Mouse (Mus musculus): ENCODE measurements around the gene Yju2. TPM values are rescaled to one million over a fixed set of nuclear protein-coding genes. Genes with fewer than 3 reads are reported as not detected.

The Yju2 gene
- total and polyA plus RNA-seq, 2 experiments from 2014 or later: 6.8 to 16.7 TPM

DNA sequence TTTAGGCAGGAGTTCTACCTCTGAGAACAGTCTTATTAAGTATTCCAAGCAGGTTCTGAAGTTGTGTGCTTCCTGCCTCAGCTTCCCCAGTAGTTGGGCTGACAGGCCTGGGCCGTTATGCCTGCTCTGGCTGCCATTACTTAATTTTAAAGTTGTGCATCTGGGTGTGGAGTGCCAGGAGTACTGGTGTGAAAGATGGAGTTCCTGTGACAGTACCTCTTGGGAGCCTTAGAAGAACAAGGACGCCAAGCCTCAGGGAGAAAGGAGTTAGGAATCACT, 51.0 kb downstream of the Yju2 start:
- WGBS: 32% methylated on average over 2 of the region's 2 CpGs
- Histone ChIP-seq H3K4me3 (ENCODE audit: low read length) (peak overlapping the region; percentile 81), H3K36me3 (ENCODE audit: insufficient read depth, low read length) (peaks cover 19% of the 10 kb centered on the region; the same call in 1 of the 2 replicates), H3K9me3 (ENCODE audit: low read length) (no peaks in the 10 kb centered on the region), H3K9ac (replicated peaks; ENCODE audit: low read length) (peak overlapping the region; percentile 79), H3K4me1 (ENCODE audit: insufficient read depth, low read length) (peaks cover 14% of the 10 kb centered on the region), H3K27me3 (ENCODE audit: insufficient read depth, low read length) (no peaks in the 10 kb centered on the region), H3K27ac (peak overlapping the region; percentile 92), H3K4me2 (ENCODE audit: low read depth, low read length) (peak overlapping the region; percentile 99)
- ATAC-seq (no peak), DNase-seq (ENCODE audit: low spot score) (no peak)
- TF ChIP-seq CTCF (IDR thresholded peaks at IDR 0.05; ENCODE audit: low read depth): no peak

DNA sequence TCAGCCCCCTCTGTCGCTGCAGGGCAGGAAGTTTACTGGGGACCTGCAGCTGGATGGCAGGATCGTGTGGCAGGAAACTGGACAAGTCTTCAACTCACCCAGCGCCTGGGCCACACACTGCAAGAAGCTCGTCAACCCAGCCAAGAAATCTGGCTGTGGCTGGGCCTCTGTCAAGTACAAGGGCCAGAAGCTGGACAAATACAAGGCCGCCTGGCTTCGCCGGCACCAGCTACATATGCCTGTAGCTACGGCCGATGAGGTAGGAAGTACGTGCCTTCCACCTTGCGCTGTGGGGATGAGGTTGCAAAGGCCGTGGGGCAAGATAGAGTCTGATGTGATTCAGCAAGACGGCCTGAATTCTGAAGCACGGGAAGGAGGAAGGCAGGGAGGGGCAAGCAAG, 51.4 kb downstream of the Yju2 start:
- H3K4me2 ChIP-seq (ENCODE audit: low read depth, low read length): peak overlapping the region; percentile 99
- peaks cover 14% of the 10 kb centered on the region for H3K4me1 ChIP-seq (ENCODE audit: insufficient read depth, low read length)
- 64% methylated on average over 14 of the region's 14 CpGs for WGBS
- peak overlapping the region; percentile 81 for H3K4me3 ChIP-seq (ENCODE audit: low read length)
- DNase-seq (ENCODE audit: low spot score) (no peak), ATAC-seq (no peak)
- H3K9me3 ChIP-seq (ENCODE audit: low read length): no peaks in the 10 kb centered on the region
- 0 out of 2 replicates have a peak overlapping the region, but pooled peaks have one; percentile 92 for H3K27ac ChIP-seq
- H3K27me3 ChIP-seq (ENCODE audit: insufficient read depth, low read length): no peaks in the 10 kb centered on the region
- TF ChIP-seq CTCF (IDR thresholded peaks at IDR 0.05; ENCODE audit: low read depth): no peak
- peaks cover 22% of the 10 kb centered on the region for H3K36me3 ChIP-seq (ENCODE audit: insufficient read depth, low read length)
- H3K9ac ChIP-seq (replicated peaks; ENCODE audit: low read length): peak overlapping the region; percentile 79; the same call in 1 of the 2 replicates

DNA sequence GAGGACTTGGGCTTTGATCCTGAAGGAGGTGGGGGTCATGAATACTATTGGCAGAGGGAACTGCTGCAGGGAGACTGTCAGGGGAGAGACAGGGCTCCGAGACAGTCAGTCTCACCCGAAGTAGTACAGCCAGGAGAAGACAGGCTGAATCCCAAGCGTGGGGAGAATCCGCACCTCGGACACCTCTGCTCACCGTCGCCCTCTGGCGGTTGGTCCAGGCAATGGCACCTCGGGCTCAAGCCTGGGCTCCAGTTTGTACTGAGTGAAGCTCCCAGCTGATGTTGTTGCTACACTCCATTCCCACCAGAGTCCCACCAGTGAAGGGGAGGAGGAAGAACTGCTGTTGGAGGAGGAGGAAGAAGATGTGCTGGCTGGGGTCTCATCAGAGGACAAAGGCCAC, 51.8 kb downstream of the Yju2 start:
- Histone ChIP-seq H3K4me1 (ENCODE audit: insufficient read depth, low read length) (peaks cover 14% of the 10 kb centered on the region), H3K27me3 (ENCODE audit: insufficient read depth, low read length) (no peaks in the 10 kb centered on the region), H3K4me3 (ENCODE audit: low read length) (0 out of 2 replicates have a peak overlapping the region, but pooled peaks have one; percentile 6), H3K9ac (replicated peaks; ENCODE audit: low read length) (peak overlapping the region; percentile 79; the same call in 1 of the 2 replicates), H3K27ac (no peak overlapping the region; the same call in 1 of the 2 replicates), H3K9me3 (ENCODE audit: low read length) (no peaks in the 10 kb centered on the region), H3K36me3 (ENCODE audit: insufficient read depth, low read length) (peaks cover 26% of the 10 kb centered on the region), H3K4me2 (ENCODE audit: low read depth, low read length) (peak overlapping the region; percentile 99)
- ATAC-seq: no peak
- 9% methylated on average over 9 of the region's 9 CpGs for WGBS
- TF ChIP-seq CTCF (IDR thresholded peaks at IDR 0.05; ENCODE audit: low read depth): peak; percentile 95
- peak; percentile 64 for DNase-seq (ENCODE audit: low spot score)

GRCm38 (mm10) chr17:56011441-56011840, 52.5 kb downstream of the Yju2 start:
- no peak for TF ChIP-seq CTCF (IDR thresholded peaks at IDR 0.05; ENCODE audit: low read depth)
- Histone ChIP-seq H3K4me3 (ENCODE audit: low read length) (no peak overlapping the region), H3K9me3 (ENCODE audit: low read length) (no peaks in the 10 kb centered on the region), H3K27ac (no peak overlapping the region), H3K4me2 (ENCODE audit: low read depth, low read length) (no peak overlapping the region), H3K9ac (replicated peaks; ENCODE audit: low read length) (no peak overlapping the region), H3K36me3 (ENCODE audit: insufficient read depth, low read length) (peaks cover 34% of the 10 kb centered on the region), H3K27me3 (ENCODE audit: insufficient read depth, low read length) (no peaks in the 10 kb centered on the region), H3K4me1 (ENCODE audit: insufficient read depth, low read length) (peaks cover 14% of the 10 kb centered on the region)
- 74% methylated on average over 7 of the region's 7 CpGs for WGBS
- no peak for ATAC-seq
- DNase-seq (ENCODE audit: low spot score): no peak

GRCm38 (mm10) chr17:56015293-56015692, 56.4 kb downstream of the Yju2 start:
- Histone ChIP-seq H3K36me3 (ENCODE audit: insufficient read depth, low read length) (peaks cover 62% of the 10 kb centered on the region), H3K4me3 (ENCODE audit: low read length) (no peak overlapping the region), H3K4me2 (ENCODE audit: low read depth, low read length) (no peak overlapping the region), H3K9ac (replicated peaks; ENCODE audit: low read length) (no peak overlapping the region), H3K9me3 (ENCODE audit: low read length) (no peaks in the 10 kb centered on the region), H3K27me3 (ENCODE audit: insufficient read depth, low read length) (no peaks in the 10 kb centered on the region), H3K4me1 (ENCODE audit: insufficient read depth, low read length) (peaks cover 8% of the 10 kb centered on the region), H3K27ac (no peak overlapping the region)
- WGBS: 92% methylated on average over 9 of the region's 9 CpGs
- TF ChIP-seq CTCF (IDR thresholded peaks at IDR 0.05; ENCODE audit: low read depth): no peak
- ATAC-seq (no peak), DNase-seq (ENCODE audit: low spot score) (no peak)

DNA sequence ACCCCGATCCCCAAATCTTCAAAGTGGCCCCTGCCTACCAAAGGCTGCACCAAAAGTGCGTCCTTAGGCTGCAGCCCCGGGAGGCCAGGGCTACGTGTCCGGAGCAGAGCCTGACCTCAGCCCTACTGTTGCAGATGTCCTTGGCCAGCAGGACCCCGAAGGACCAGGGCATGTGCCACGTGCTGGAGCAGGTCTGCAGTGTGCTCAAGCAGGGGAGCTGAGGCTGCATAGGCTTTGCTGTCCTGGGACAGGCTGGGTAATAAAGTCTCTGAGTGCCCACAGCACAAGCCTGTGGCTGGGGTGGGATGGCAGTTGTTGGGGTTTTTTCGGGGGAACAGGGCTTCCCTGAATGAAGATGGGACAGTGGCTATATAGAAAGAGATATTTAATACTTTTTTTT, 57.5 kb downstream of the Yju2 start:
- H3K27ac ChIP-seq: no peak overlapping the region
- ATAC-seq: no peak
- H3K27me3 ChIP-seq (ENCODE audit: insufficient read depth, low read length): no peaks in the 10 kb centered on the region
- TF ChIP-seq CTCF (IDR thresholded peaks at IDR 0.05; ENCODE audit: low read depth): no peak
- no peaks in the 10 kb centered on the region; the same call in 1 of the 2 replicates for H3K4me1 ChIP-seq (ENCODE audit: insufficient read depth, low read length)
- no peak overlapping the region for H3K4me3 ChIP-seq (ENCODE audit: low read length)
- H3K4me2 ChIP-seq (ENCODE audit: low read depth, low read length): no peak overlapping the region
- DNase-seq (ENCODE audit: low spot score): no peak
- H3K9me3 ChIP-seq (ENCODE audit: low read length): no peaks in the 10 kb centered on the region
- WGBS: 88% methylated on average over 8 of the region's 8 CpGs
- peaks cover 59% of the 10 kb centered on the region for H3K36me3 ChIP-seq (ENCODE audit: insufficient read depth, low read length)
- H3K9ac ChIP-seq (replicated peaks; ENCODE audit: low read length): no peak overlapping the region
